Mouse (Mus musculus): ENCODE data around the gene Tbc1d2. TPM values are rescaled to one million over a fixed set of nuclear protein-coding genes. Genes with fewer than 3 reads are reported as not detected.
"Not testable (repeated sequence)": the region's sequence is repeated elsewhere in the genome, so short reads cannot be mapped to it uniquely, and the experiment has no call there.

The Tbc1d2 gene
- total RNA-seq, 2 experiments from 2014 or later: 0.39 to 0.59 TPM

GRCm38 (mm10) chr4:46664123-46665009 is 14.4 kb upstream of the Tbc1d2 start:
- TF ChIP-seq CTCF (IDR thresholded peaks at IDR 0.05): no peak
- peak; percentile 67 for DNase-seq
- Histone ChIP-seq H3K27ac (0 out of 2 replicates have a peak overlapping the region, but pooled peaks have one; percentile 28), H3K4me3 (peak overlapping the region; percentile 62)
- intact Hi-C loops (cut with DNase I): no loop called here

- TF ChIP-seq CTCF (IDR thresholded peaks at IDR 0.05): no peak
- intact Hi-C loops (cut with DNase I): no loop called here
- H3K27ac ChIP-seq: no peak overlapping the region
- no peak overlapping the region for H3K4me3 ChIP-seq
- DNase-seq: no peak
Observed at GRCm38 (mm10) chr4:46661433-46661832, 11.4 kb upstream of the Tbc1d2 start.

- intact Hi-C loops (cut with DNase I): loop anchor here (10.0 kb wide), 1 partner anchor 464 kb away; the partner anchor contains the start of gene Xpa
Observed at GRCm38 (mm10) chr4:46658946-46659345, 8.9 kb upstream of the Tbc1d2 start.

GRCm38 (mm10) chr4:46657116-46657515 is 7.1 kb upstream of the Tbc1d2 start:
- Histone ChIP-seq H3K4me3 (no peak overlapping the region), H3K27ac (no peak overlapping the region)
- intact Hi-C loops (cut with DNase I): loop anchor here (1.0 to 10.0 kb wide), 2 partner anchors 46 to 462 kb away; partner anchors contain the start of gene Xpa
- DNase-seq: peak; percentile 74
- peak; percentile 97 for TF ChIP-seq CTCF (IDR thresholded peaks at IDR 0.05)

More at GRCm38 (mm10) chr4:46658946-46659345, 8.9 kb upstream of the Tbc1d2 start:
- TF ChIP-seq CTCF (IDR thresholded peaks at IDR 0.05): no peak
- Histone ChIP-seq H3K27ac (no peak overlapping the region), H3K4me3 (no peak overlapping the region)
- DNase-seq: no peak

- no peak for DNase-seq
- no peak overlapping the region for H3K27ac ChIP-seq
- intact Hi-C loops (cut with DNase I): loop anchor here (10.0 kb wide), 1 partner anchor 461 kb away; the partner anchor contains the start of gene Xpa
- H3K4me3 ChIP-seq: no peak overlapping the region
- TF ChIP-seq CTCF (IDR thresholded peaks at IDR 0.05): no peak
Observed at GRCm38 (mm10) chr4:46655956-46656355, 5.9 kb upstream of the Tbc1d2 start.

GRCm38 (mm10) chr4:46655298-46655697 is 5.3 kb upstream of the Tbc1d2 start:
- DNase-seq: no peak
- no peak overlapping the region for H3K4me3 ChIP-seq
- H3K27ac ChIP-seq: no peak overlapping the region
- intact Hi-C loops (cut with DNase I): loop anchor here (10.0 kb wide), 1 partner anchor 460 kb away; the partner anchor contains the start of gene Xpa
- no peak for TF ChIP-seq CTCF (IDR thresholded peaks at IDR 0.05)

- H3K27ac ChIP-seq: peak overlapping the region; percentile 99; the same call in 1 of the 2 replicates
- intact Hi-C loops (cut with DNase I): no loop called here
- peak overlapping the region; percentile 83 for H3K4me3 ChIP-seq
- no peak for DNase-seq
- TF ChIP-seq CTCF (IDR thresholded peaks at IDR 0.05): no peak
Observed at GRCm38 (mm10) chr4:46649161-46649560, 848 bp downstream of the Tbc1d2 start.

- no peak for DNase-seq
- TF ChIP-seq CTCF (IDR thresholded peaks at IDR 0.05): no peak
- intact Hi-C loops (cut with DNase I): no loop called here
- H3K27ac ChIP-seq: peak overlapping the region; percentile 85
- H3K4me3 ChIP-seq: no peak overlapping the region; the same call in 1 of the 2 replicates
Observed at GRCm38 (mm10) chr4:46643676-46644112, 6.3 kb downstream of the Tbc1d2 start.

GRCm38 (mm10) chr4:46642924-46643675 is 6.9 kb downstream of the Tbc1d2 start:
- no peak for TF ChIP-seq CTCF (IDR thresholded peaks at IDR 0.05)
- no peak overlapping the region for H3K4me3 ChIP-seq
- intact Hi-C loops (cut with DNase I): no loop called here
- no peak for DNase-seq
- H3K27ac ChIP-seq: peak overlapping the region; percentile 85

- intact Hi-C loops (cut with DNase I): no loop called here
- Histone ChIP-seq H3K4me3 (no peak overlapping the region), H3K27ac (peak overlapping the region; percentile 63)
- DNase-seq: no peak
- no peak for TF ChIP-seq CTCF (IDR thresholded peaks at IDR 0.05)
Observed at GRCm38 (mm10) chr4:46641283-46641682, 8.7 kb downstream of the Tbc1d2 start.

GRCm38 (mm10) chr4:46639866-46640265 is 10.1 kb downstream of the Tbc1d2 start:
- Histone ChIP-seq H3K27ac (no peak overlapping the region), H3K4me3 (no peak overlapping the region)
- no peak for DNase-seq
- TF ChIP-seq CTCF (IDR thresholded peaks at IDR 0.05): no peak
- intact Hi-C loops (cut with DNase I): no loop called here

GRCm38 (mm10) chr4:46637250-46637649 is 12.8 kb downstream of the Tbc1d2 start:
- H3K4me3 ChIP-seq; H3K27ac ChIP-seq; DNase-seq; intact Hi-C loops (cut with DNase I): not testable (repeated sequence)
